Mouse (Mus musculus): Measurements from ENCODE around the gene Cstf1.

- TF ChIP-seq CTCF (IDR thresholded peaks at IDR 0.05; ENCODE audit: control insufficient read depth, insufficient read depth, low read length) = no peak
- no peak for TF ChIP-seq POLR2A (IDR thresholded peaks at IDR 0.05; ENCODE audit: borderline replicate concordance, control insufficient read depth, low read depth, low read length)
Measured at GRCm38 (mm10) chr2:172413894-172414293, 43.4 kb downstream of the Cstf1 start.

All from bone marrow, adult 2 months (tissue).